Mouse (Mus musculus): ENCODE data around the gene Gtf3c1. TPM values are rescaled to one million over a fixed set of nuclear protein-coding genes. Genes with fewer than 3 reads are reported as not detected.

Gtf3c1 gene
- polyA plus RNA-seq (2014; fragmentation: Nextera tagmentation; extraction: Ambion mirVana) = 27.1 and 28.6 TPM in 2 replicates

DNA sequence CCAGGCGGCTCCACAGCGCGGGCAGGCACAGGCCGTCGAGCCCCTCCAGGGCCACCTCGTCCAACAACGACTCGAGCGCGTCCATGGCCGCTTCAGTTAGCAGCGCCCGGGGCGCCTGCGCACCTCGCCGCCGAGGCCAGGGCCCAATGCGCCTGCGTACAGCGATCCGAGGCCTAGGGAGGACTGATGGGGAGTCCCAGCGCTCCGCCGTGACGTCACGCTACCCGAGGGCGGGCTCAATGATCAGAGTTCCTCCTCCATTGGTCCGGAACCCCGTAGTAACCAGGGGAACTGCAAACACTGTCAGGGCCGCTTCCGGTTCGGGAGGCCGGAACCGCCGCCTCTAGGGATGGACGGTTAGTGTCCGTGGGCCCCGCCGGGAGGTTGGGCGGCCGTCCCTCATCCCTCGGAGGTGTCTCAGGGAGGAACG lies at the start of gene Gtf3c1, which contains the start of gene D430042O09Rik:
TSS of gene Gtf3c1 (minus strand) at position 188 of the 430 bp plus-strand sequence.
TSS of gene D430042O09Rik (plus strand) at position 296 of the 430 bp plus-strand sequence.
- Histone ChIP-seq H3K27me3 (replicated peaks; ENCODE audit: control insufficient read depth, insufficient read depth, low read length) (no peaks in the 10 kb centered on the region), H3K36me3 (ENCODE audit: control insufficient read depth, insufficient read depth, low read length) (peaks cover 19% of the 10 kb centered on the region), H3K9me3 (ENCODE audit: control insufficient read depth, low read length) (no peaks in the 10 kb centered on the region), H3K4me1 (replicated peaks; ENCODE audit: control insufficient read depth, insufficient read depth, low read length) (peaks cover 27% of the 10 kb centered on the region), H3K27ac (ENCODE audit: low read depth) (peak within 1 kb of the TSS; percentile 91), H3K9ac (ENCODE audit: low read length) (peak within 1 kb of the TSS; percentile 88), H3K4me3 (ENCODE audit: low read depth, low read length) (peak within 1 kb of the TSS; percentile 88), H3K4me2 (ENCODE audit: low read length) (peak within 1 kb of the TSS; percentile 63)
- ATAC-seq (replicated peaks; ENCODE audit: low FRiP score, low TSS enrichment, low read depth) (peak; percentile 99), DNase-seq (ENCODE audit: low spot score) (peak; percentile 99)
- under 1% methylated on average over 42 of the region's 45 CpGs for WGBS

DNA sequence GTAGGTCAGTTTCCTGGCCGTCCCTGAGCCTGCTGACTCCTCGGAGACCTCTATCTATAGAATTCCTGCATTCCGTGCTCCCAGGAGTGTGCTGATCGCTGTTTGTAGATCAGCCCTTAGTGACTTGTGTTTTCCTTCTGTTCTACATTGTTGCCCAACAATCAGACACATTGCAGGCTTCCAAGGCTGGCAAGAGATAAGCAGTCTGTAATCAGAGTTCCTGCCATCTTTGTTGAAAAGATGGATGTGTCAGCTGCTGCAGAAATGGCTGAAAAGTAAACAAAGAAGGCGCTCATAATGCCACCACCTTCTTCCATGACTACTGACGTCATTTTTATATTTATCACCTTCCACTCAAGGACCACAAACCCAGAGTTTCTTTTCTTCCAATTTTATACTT lies 49.2 kb upstream of the Gtf3c1 start:
- ATAC-seq (replicated peaks; ENCODE audit: low FRiP score, low TSS enrichment, low read depth) (no peak), DNase-seq (ENCODE audit: low spot score) (no peak)
- H3K9ac ChIP-seq (ENCODE audit: low read length) = no peak overlapping the region
- H3K4me2 ChIP-seq (ENCODE audit: low read length) = no peak overlapping the region
- no peaks in the 10 kb centered on the region for H3K27me3 ChIP-seq (replicated peaks; ENCODE audit: control insufficient read depth, insufficient read depth, low read length)
- WGBS = 48% methylated on average over 6 of the region's 6 CpGs
- H3K4me1 ChIP-seq (replicated peaks; ENCODE audit: control insufficient read depth, insufficient read depth, low read length) = peaks cover 7% of the 10 kb centered on the region; the same call in 1 of the 2 replicates
- no peak overlapping the region for H3K27ac ChIP-seq (ENCODE audit: low read depth)
- H3K36me3 ChIP-seq (ENCODE audit: control insufficient read depth, insufficient read depth, low read length) = peaks cover 11% of the 10 kb centered on the region; the same call in 1 of the 2 replicates
- no peak overlapping the region for H3K4me3 ChIP-seq (ENCODE audit: low read depth, low read length)
- H3K9me3 ChIP-seq (ENCODE audit: control insufficient read depth, low read length) = no peaks in the 10 kb centered on the region

GRCm38 (mm10) chr7:125753326-125753715 lies 45.7 kb upstream of the Gtf3c1 start:
- H3K36me3 ChIP-seq (ENCODE audit: control insufficient read depth, insufficient read depth, low read length) = no peaks in the 10 kb centered on the region
- H3K27me3 ChIP-seq (replicated peaks; ENCODE audit: control insufficient read depth, insufficient read depth, low read length) = no peaks in the 10 kb centered on the region
- 78% methylated on average over 3 of the region's 3 CpGs for WGBS
- H3K4me1 ChIP-seq (replicated peaks; ENCODE audit: control insufficient read depth, insufficient read depth, low read length) = peaks cover 7% of the 10 kb centered on the region; the same call in 1 of the 2 replicates
- no peak overlapping the region for H3K4me3 ChIP-seq (ENCODE audit: low read depth, low read length)
- H3K9ac ChIP-seq (ENCODE audit: low read length) = no peak overlapping the region
- no peak overlapping the region for H3K27ac ChIP-seq (ENCODE audit: low read depth)
- H3K9me3 ChIP-seq (ENCODE audit: control insufficient read depth, low read length) = no peaks in the 10 kb centered on the region
- DNase-seq (ENCODE audit: low spot score) (no peak), ATAC-seq (replicated peaks; ENCODE audit: low FRiP score, low TSS enrichment, low read depth) (no peak)
- H3K4me2 ChIP-seq (ENCODE audit: low read length) = no peak overlapping the region

GRCm38 (mm10) chr7:125752699-125753325 lies 45.2 kb upstream of the Gtf3c1 start:
- DNase-seq (ENCODE audit: low spot score) (no peak), ATAC-seq (replicated peaks; ENCODE audit: low FRiP score, low TSS enrichment, low read depth) (no peak)
- WGBS = 58% methylated on average over 7 of the region's 7 CpGs
- Histone ChIP-seq H3K4me2 (ENCODE audit: low read length) (no peak overlapping the region), H3K4me1 (replicated peaks; ENCODE audit: control insufficient read depth, insufficient read depth, low read length) (peaks cover 7% of the 10 kb centered on the region; the same call in 1 of the 2 replicates), H3K27me3 (replicated peaks; ENCODE audit: control insufficient read depth, insufficient read depth, low read length) (no peaks in the 10 kb centered on the region), H3K9ac (ENCODE audit: low read length) (no peak overlapping the region), H3K27ac (ENCODE audit: low read depth) (no peak overlapping the region), H3K36me3 (ENCODE audit: control insufficient read depth, insufficient read depth, low read length) (no peaks in the 10 kb centered on the region), H3K4me3 (ENCODE audit: low read depth, low read length) (no peak overlapping the region), H3K9me3 (ENCODE audit: control insufficient read depth, low read length) (no peaks in the 10 kb centered on the region)

- H3K36me3 ChIP-seq (ENCODE audit: control insufficient read depth, insufficient read depth, low read length) = no peaks in the 10 kb centered on the region
- DNase-seq (ENCODE audit: low spot score) (no peak), ATAC-seq (replicated peaks; ENCODE audit: low FRiP score, low TSS enrichment, low read depth) (no peak)
- H3K4me1 ChIP-seq (replicated peaks; ENCODE audit: control insufficient read depth, insufficient read depth, low read length) = peaks cover 5% of the 10 kb centered on the region; the same call in 1 of the 2 replicates
- H3K9me3 ChIP-seq (ENCODE audit: control insufficient read depth, low read length) = no peaks in the 10 kb centered on the region
- H3K4me2 ChIP-seq (ENCODE audit: low read length) = no peak overlapping the region
- H3K27ac ChIP-seq (ENCODE audit: low read depth) = no peak overlapping the region
- WGBS = 49% methylated on average over 3 of the region's 3 CpGs
- H3K27me3 ChIP-seq (replicated peaks; ENCODE audit: control insufficient read depth, insufficient read depth, low read length) = no peaks in the 10 kb centered on the region
- H3K4me3 ChIP-seq (ENCODE audit: low read depth, low read length) = no peak overlapping the region
- H3K9ac ChIP-seq (ENCODE audit: low read length) = no peak overlapping the region
Observed at GRCm38 (mm10) chr7:125748186-125748585, 40.6 kb upstream of the Gtf3c1 start.

GRCm38 (mm10) chr7:125747316-125747690 lies 39.7 kb upstream of the Gtf3c1 start:
- Histone ChIP-seq H3K36me3 (ENCODE audit: control insufficient read depth, insufficient read depth, low read length) (no peaks in the 10 kb centered on the region), H3K4me2 (ENCODE audit: low read length) (no peak overlapping the region), H3K4me1 (replicated peaks; ENCODE audit: control insufficient read depth, insufficient read depth, low read length) (no peaks in the 10 kb centered on the region), H3K9me3 (ENCODE audit: control insufficient read depth, low read length) (no peaks in the 10 kb centered on the region), H3K27ac (ENCODE audit: low read depth) (no peak overlapping the region), H3K27me3 (replicated peaks; ENCODE audit: control insufficient read depth, insufficient read depth, low read length) (no peaks in the 10 kb centered on the region), H3K9ac (ENCODE audit: low read length) (no peak overlapping the region), H3K4me3 (ENCODE audit: low read depth, low read length) (no peak overlapping the region)
- 60% methylated on average over 7 of the region's 7 CpGs for WGBS
- DNase-seq (ENCODE audit: low spot score) (no peak), ATAC-seq (replicated peaks; ENCODE audit: low FRiP score, low TSS enrichment, low read depth) (no peak)

DNA sequence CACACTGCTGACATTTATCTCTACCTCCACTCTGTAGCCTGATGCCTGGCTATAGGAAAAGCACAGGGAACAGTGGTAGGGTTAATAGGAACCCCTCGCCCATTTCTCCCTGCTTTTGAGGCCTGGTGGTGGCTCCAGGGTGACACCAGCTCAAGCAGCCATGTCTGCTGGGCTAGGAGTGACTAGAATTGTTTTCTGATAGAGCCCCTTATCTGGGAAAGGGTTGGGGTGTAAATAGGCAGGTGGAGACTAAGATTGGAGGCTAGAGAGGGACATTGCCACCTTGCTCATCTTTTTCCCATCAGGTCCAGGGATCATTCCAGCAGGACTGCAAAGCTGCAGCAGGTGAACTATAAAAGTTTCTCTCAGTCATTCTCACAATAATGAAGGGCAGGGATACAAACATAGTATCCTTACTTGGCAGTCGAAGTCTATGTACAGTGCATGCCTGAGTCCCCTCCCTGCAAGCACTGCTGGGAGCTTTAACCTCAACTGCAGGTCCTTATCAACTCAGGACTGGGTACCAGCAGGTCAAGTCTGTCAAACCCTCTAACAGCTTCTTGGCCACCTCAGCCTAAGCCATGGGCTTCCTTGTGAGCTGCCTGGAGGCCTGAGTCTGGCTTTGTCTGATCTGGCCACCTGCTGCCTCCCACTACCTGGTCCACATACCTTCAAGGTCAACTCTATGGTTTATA lies 39.2 kb upstream of the Gtf3c1 start:
- Histone ChIP-seq H3K9me3 (ENCODE audit: control insufficient read depth, low read length) (no peaks in the 10 kb centered on the region), H3K36me3 (ENCODE audit: control insufficient read depth, insufficient read depth, low read length) (no peaks in the 10 kb centered on the region), H3K9ac (ENCODE audit: low read length) (no peak overlapping the region), H3K27ac (ENCODE audit: low read depth) (no peak overlapping the region), H3K4me1 (replicated peaks; ENCODE audit: control insufficient read depth, insufficient read depth, low read length) (no peaks in the 10 kb centered on the region), H3K27me3 (replicated peaks; ENCODE audit: control insufficient read depth, insufficient read depth, low read length) (no peaks in the 10 kb centered on the region), H3K4me3 (ENCODE audit: low read depth, low read length) (no peak overlapping the region), H3K4me2 (ENCODE audit: low read length) (no peak overlapping the region)
- 85% methylated on average over 2 of the region's 2 CpGs for WGBS
- no peak for ATAC-seq (replicated peaks; ENCODE audit: low FRiP score, low TSS enrichment, low read depth)
- no peak for DNase-seq (ENCODE audit: low spot score)

GRCm38 (mm10) chr7:125744774-125745173 lies 37.2 kb upstream of the Gtf3c1 start:
- DNase-seq (ENCODE audit: low spot score) (no peak), ATAC-seq (replicated peaks; ENCODE audit: low FRiP score, low TSS enrichment, low read depth) (no peak)
- Histone ChIP-seq H3K9ac (ENCODE audit: low read length) (no peak overlapping the region), H3K36me3 (ENCODE audit: control insufficient read depth, insufficient read depth, low read length) (no peaks in the 10 kb centered on the region), H3K27ac (ENCODE audit: low read depth) (no peak overlapping the region), H3K4me3 (ENCODE audit: low read depth, low read length) (no peak overlapping the region), H3K4me2 (ENCODE audit: low read length) (no peak overlapping the region), H3K27me3 (replicated peaks; ENCODE audit: control insufficient read depth, insufficient read depth, low read length) (no peaks in the 10 kb centered on the region), H3K4me1 (replicated peaks; ENCODE audit: control insufficient read depth, insufficient read depth, low read length) (no peaks in the 10 kb centered on the region), H3K9me3 (ENCODE audit: control insufficient read depth, low read length) (no peaks in the 10 kb centered on the region)
- 73% methylated on average over 1 of the region's 1 CpGs for WGBS
